Mouse (Mus musculus) CH12.LX (cell line): ENCODE results near the gene Mgam. TPM values are rescaled to one million over a fixed set of nuclear protein-coding genes. Genes with fewer than 3 reads are reported as not detected.
"Not testable (repeated sequence)": the region's sequence is repeated elsewhere in the genome, so short reads cannot be mapped to it uniquely, and the experiment has no call there.

Experiments used
- DNase-seq: peaks from one replicate; pipeline ENCODE4 v3.0.0-alpha.2; 2013; ENCODE audit errors: extremely low read depth
- H3K27ac ChIP-seq: 2 replicates; pipeline ENCODE4 v1.5.1; 2012; ENCODE audit warnings: low read depth, mild to moderate bottlenecking, control low read depth, moderate library complexity; ENCODE audit not compliant: insufficient read depth
- H3K27me3 ChIP-seq: replicated peaks from 2 replicates; pipeline ENCODE3; 2012; ENCODE audit warnings: inconsistent platforms
- H3K36me3 ChIP-seq, 2 experiments: replicated peaks in 1 of 2; 2 replicates each; pipeline versions ENCODE3 to v1.6.1; 2012; ENCODE audit warnings: inconsistent platforms in 1 of 2, low read length in 1 of 2, mild to moderate bottlenecking in 1 of 2, mixed read lengths in 1 of 2, moderate library complexity in 1 of 2; ENCODE audit not compliant: control insufficient read depth in 1 of 2, insufficient read depth in 1 of 2
- H3K4me1 ChIP-seq, 2 experiments: 2 replicates each; pipeline ENCODE4 v1.6.1; 2012; ENCODE audit warnings: inconsistent platforms in 1 of 2, moderate library complexity in 1 of 2; ENCODE audit not compliant: insufficient read depth in 2 of 2, control insufficient read depth in 1 of 2
- H3K4me2 ChIP-seq: 2 replicates; pipeline ENCODE4 v1.6.1; 2012; ENCODE audit warnings: low read depth, mild to moderate bottlenecking, control low read depth; ENCODE audit not compliant: poor library complexity, insufficient read depth, severe bottlenecking
- H3K4me3 ChIP-seq, 3 experiments: fragments of 150-350 bp in 1 of 3; sonication (generic) in 1 of 3; replicated peaks in 1 of 3; 2 replicates each; pipeline versions ENCODE3 to v1.5.1; 2011 to 2012; ENCODE audit warnings: low read depth in 2 of 3, low read length in 2 of 3, mild to moderate bottlenecking in 2 of 3, moderate library complexity in 2 of 3, control low read depth in 1 of 3, improper control_type of control experiment in 1 of 3, inconsistent platforms in 1 of 3, mixed read lengths in 1 of 3; ENCODE audit not compliant: poor library complexity in 1 of 3
- H3K79me2 ChIP-seq: replicated peaks from 2 replicates; pipeline ENCODE4 v1.6.1; 2012; ENCODE audit warnings: mild to moderate bottlenecking, moderate library complexity; ENCODE audit not compliant: control insufficient read depth, poor library complexity, insufficient read depth, severe bottlenecking; ENCODE audit errors: extremely low read depth
- H3K9ac ChIP-seq: 2 replicates; pipeline ENCODE4 v1.6.1; 2012; ENCODE audit warnings: low read depth, mild to moderate bottlenecking, control low read depth, moderate library complexity; ENCODE audit not compliant: insufficient read depth
- H3K9me3 ChIP-seq: replicated peaks from 2 replicates; pipeline ENCODE3; 2012; ENCODE audit warnings: low read length, inconsistent platforms, mixed read lengths
- BHLHE40 ChIP-seq: IDR thresholded peaks from 2 replicates; pipeline ENCODE4 v1.6.1; 2011; ENCODE audit warnings: mild to moderate bottlenecking, low read depth, low read length, improper control_type of control experiment
- CHD2 ChIP-seq: IDR thresholded peaks from 2 replicates; pipeline ENCODE4 v1.6.1; 2011; ENCODE audit warnings: low read length, improper control_type of control experiment
- EP300 ChIP-seq: IDR thresholded peaks from 2 replicates; pipeline ENCODE4 v1.6.1; 2011; ENCODE audit warnings: low read length, improper control_type of control experiment
- ETS1 ChIP-seq: conservative IDR thresholded peaks from 2 replicates; pipeline ENCODE4 v1.6.1; 2012; ENCODE audit warnings: low read depth, mild to moderate bottlenecking, inconsistent platforms, low read length, improper control_type of control experiment, moderate library complexity
- HCFC1 ChIP-seq: IDR thresholded peaks from 2 replicates; pipeline ENCODE4 v1.6.1; 2012; ENCODE audit warnings: low read depth, mild to moderate bottlenecking, inconsistent platforms, low read length, improper control_type of control experiment
- IRF4 ChIP-seq: IDR thresholded peaks from 2 replicates; pipeline ENCODE4 v1.6.1; 2014; ENCODE audit warnings: low read depth, mild to moderate bottlenecking, inconsistent platforms, low read length, improper control_type of control experiment
- MAZ ChIP-seq: IDR thresholded peaks from 2 replicates; pipeline ENCODE4 v1.6.1; 2012; ENCODE audit warnings: low read depth, mild to moderate bottlenecking, inconsistent platforms, low read length, improper control_type of control experiment, moderate library complexity
- MEF2A ChIP-seq: IDR thresholded peaks from 2 replicates; pipeline ENCODE4 v1.6.1; 2014; ENCODE audit warnings: low read depth, mild to moderate bottlenecking, inconsistent platforms, low read length, improper control_type of control experiment, borderline replicate concordance
- MXI1 ChIP-seq: IDR thresholded peaks from 2 replicates; pipeline ENCODE4 v1.6.1; 2011; ENCODE audit warnings: mild to moderate bottlenecking, low read depth, low read length, improper control_type of control experiment
- MYC ChIP-seq: IDR thresholded peaks from 2 replicates; pipeline ENCODE4 v1.6.1; 2011; ENCODE audit warnings: low read depth, mild to moderate bottlenecking, improper control_type of control experiment, low read length
- RCOR1 ChIP-seq: conservative IDR thresholded peaks from 2 replicates; pipeline ENCODE4 v1.6.1; 2012; ENCODE audit warnings: low read depth, mild to moderate bottlenecking, inconsistent platforms, low read length, improper control_type of control experiment
- SIN3A ChIP-seq: IDR thresholded peaks from 2 replicates; pipeline ENCODE4 v1.6.1; 2012; ENCODE audit warnings: low read length, improper control_type of control experiment, inconsistent platforms
- TBP ChIP-seq: conservative IDR thresholded peaks from 2 replicates; pipeline ENCODE4 v1.6.1; 2011; ENCODE audit warnings: low read depth, low read length, improper control_type of control experiment
- USF1 ChIP-seq: IDR thresholded peaks from 2 replicates; pipeline ENCODE4 v1.6.1; 2014; ENCODE audit warnings: low read depth, mild to moderate bottlenecking, inconsistent platforms, low read length, improper control_type of control experiment
- USF2 ChIP-seq: conservative IDR thresholded peaks from 2 replicates; pipeline ENCODE4 v1.6.1; 2011; ENCODE audit warnings: low read depth, low read length, improper control_type of control experiment
- ZC3H11A ChIP-seq: IDR thresholded peaks from 2 replicates; pipeline ENCODE4 v1.6.1; 2012; ENCODE audit warnings: low read depth, mild to moderate bottlenecking, inconsistent platforms, low read length, improper control_type of control experiment
- ZKSCAN1 ChIP-seq: IDR thresholded peaks from 2 replicates; pipeline ENCODE4 v1.6.1; 2012; ENCODE audit warnings: low read depth, inconsistent platforms, low read length, improper control_type of control experiment, borderline replicate concordance
- dilution Hi-C: fragments of 300-500 bp; cut with MboI; formaldehyde crosslinking; loops from 2 replicates; pipeline ENCODE4 v1.14.3; 2020; ENCODE audit warnings: low sequenced_read_pairs; ENCODE audit not compliant: extremely low pct_unique_long_range_greater_than_20kb, extremely low pct_ligation_motif_present
- in situ Hi-C: fragments of 300-500 bp; cut with MboI; formaldehyde crosslinking; loops from 3 replicates; pipeline ENCODE4 v1.14.3; 2019; ENCODE audit warnings: low sequenced_read_pairs, low pct_ligation_motif_present, low pct_unique_long_range_greater_than_20kb, mixed read lengths
- polyA plus RNA-seq: library from polyadenylated mRNA; unstranded; fragments of >175 nt; gene quantifications from 2 replicates; pipeline ENCODE4 v1.2.1, GENCODE M21; 2012; ENCODE audit warnings: low read depth; ENCODE audit not compliant: insufficient read length
- total RNA-seq, 2 experiments: library from RNA; depleted of rRNA; stranded (reverse); fragments of 300-350 nt in 1 of 2; fragments of >200 nt in 1 of 2; gene quantifications; 2 replicates each; pipeline ENCODE4 v1.2.3; 2012 to 2014

Gene Mgam
- total and polyA plus RNA-seq, 3 experiments = 0.06 TPM; not detected in 2

DNA sequence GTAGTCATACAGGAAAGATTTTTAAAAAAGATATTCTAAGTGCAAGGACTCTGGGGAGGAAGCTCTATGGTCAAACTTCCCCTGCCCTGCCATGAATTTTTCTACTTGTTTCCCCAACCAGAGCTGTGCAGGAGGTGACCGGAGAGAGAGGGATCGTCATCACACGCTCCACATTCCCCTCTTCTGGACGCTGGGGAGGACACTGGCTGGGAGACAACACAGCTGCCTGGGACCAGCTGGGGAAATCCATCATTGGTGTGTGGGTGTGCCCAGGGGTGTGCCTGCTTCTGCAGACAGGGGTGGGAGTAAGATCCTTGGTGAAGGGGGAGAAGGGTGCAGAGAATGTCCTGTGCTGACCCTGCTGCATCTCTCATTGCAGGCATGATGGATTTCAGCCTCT, 99.9 kb downstream of the Mgam start:
- H3K27ac ChIP-seq, H3K4me2 ChIP-seq, H3K4me1 ChIP-seq, dilution Hi-C loops, H3K9ac ChIP-seq, H3K4me3 ChIP-seq, DNase-seq, H3K27me3 ChIP-seq, H3K79me2 ChIP-seq, in situ Hi-C loops, H3K36me3 ChIP-seq, H3K9me3 ChIP-seq: not testable (repeated sequence)

DNA sequence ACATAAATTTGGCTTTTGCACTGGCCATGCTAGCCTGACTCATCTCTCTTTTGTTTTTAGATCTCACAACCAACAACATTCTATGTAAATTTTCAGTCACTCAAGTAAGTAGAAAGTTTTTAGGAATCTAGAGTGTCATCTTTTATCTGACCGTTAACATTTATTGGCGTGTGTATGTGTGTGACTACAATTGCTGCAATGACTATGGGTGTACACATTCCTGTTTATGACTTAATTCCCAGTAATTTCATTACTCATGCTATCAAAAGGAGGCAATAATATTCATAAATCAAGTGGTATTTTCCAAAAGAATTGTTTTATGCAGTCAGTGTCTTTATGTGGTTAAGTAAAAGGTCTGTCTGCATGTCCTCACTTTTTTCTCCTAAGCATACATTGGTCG, 110.9 kb downstream of the Mgam start:
- H3K27me3 ChIP-seq = no peaks in the 10 kb centered on the region
- in situ Hi-C loops = no loop called here
- TF ChIP-seq ETS1 = no peak
- TF ChIP-seq, all 38 proteins: peak for 0
- Histone ChIP-seq H3K4me3 (no peak overlapping the region), H3K9ac (no peak overlapping the region), H3K27ac (no peak overlapping the region), H3K79me2 (no peaks in the 10 kb centered on the region), H3K4me1 (no peaks in the 10 kb centered on the region), H3K4me2 (no peak overlapping the region), H3K9me3 (no peaks in the 10 kb centered on the region), H3K36me3 (no peaks in the 10 kb centered on the region)
- DNase-seq = no peak
- dilution Hi-C loops = no loop called here

DNA sequence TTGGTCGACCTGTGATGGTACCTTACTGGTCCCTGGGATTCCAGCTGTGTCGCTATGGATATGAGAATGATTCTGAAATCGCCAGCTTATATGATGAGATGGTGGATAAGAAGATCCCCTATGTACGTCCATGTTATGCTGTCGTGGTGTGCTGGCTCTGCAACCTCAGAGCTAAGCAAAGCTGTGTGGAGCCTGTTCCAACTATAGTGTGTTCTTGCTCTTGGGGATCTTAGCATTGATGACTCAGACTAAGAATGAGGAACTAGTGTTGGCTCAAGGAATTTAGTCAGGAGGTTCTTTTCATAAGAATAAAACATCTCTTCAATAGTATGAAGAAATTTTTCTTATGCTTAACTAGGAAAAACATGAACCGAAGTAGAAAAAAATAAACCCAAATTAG, 120.4 kb downstream of the Mgam start:
- H3K4me1 ChIP-seq, H3K79me2 ChIP-seq, DNase-seq, H3K36me3 ChIP-seq, H3K4me3 ChIP-seq, H3K9me3 ChIP-seq, dilution Hi-C loops, in situ Hi-C loops, H3K27me3 ChIP-seq, H3K27ac ChIP-seq, H3K4me2 ChIP-seq, H3K9ac ChIP-seq: not testable (repeated sequence)

DNA sequence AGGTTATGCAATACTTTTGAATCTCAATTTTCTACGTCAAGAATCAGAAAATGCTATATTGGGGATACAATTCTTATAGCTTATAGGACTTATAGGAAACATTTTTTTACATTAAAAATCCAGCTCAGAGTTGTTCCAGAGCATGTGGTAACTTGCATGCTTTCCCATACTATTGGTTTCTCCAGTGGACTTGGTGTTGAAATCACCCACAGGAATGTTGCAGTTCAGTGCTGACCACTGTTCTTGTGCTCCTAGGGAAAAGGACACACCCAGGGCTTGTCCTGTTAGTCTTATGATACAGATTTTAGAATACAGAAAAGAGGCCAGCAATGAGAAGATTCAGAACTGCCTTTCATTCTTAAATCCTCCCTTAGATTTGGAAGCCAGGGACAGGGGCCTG, 127.3 kb downstream of the Mgam start:
- no peak overlapping the region for H3K9ac ChIP-seq

DNA sequence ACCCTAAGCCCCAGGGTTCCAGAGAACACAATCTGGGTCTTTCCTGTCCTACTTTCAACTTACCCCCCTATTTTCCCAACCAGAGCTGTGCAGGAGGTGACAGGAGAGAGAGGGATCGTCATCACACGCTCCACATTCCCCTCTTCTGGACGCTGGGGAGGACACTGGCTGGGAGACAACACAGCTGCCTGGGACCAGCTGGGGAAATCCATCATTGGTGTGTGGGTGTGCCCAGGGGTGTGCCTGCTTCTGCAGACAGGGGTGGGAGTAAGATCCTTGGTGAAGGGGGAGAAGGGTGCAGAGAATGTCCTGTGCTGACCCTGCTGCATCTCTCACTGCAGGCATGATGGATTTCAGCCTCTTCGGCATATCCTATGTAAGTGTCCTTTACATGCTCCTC, 128.7 kb downstream of the Mgam start:
- DNase-seq, H3K27me3 ChIP-seq, in situ Hi-C loops, H3K4me3 ChIP-seq, H3K9me3 ChIP-seq, H3K4me2 ChIP-seq, H3K79me2 ChIP-seq, H3K9ac ChIP-seq, dilution Hi-C loops, H3K27ac ChIP-seq, H3K4me1 ChIP-seq, H3K36me3 ChIP-seq: not testable (repeated sequence)

More for the DNA sequence above, 127.3 kb downstream of the Mgam start:
- Histone ChIP-seq H3K4me3 (no peak overlapping the region), H3K4me2 (no peak overlapping the region), H3K4me1 (no peaks in the 10 kb centered on the region), H3K79me2 (no peaks in the 10 kb centered on the region), H3K27ac (no peak overlapping the region), H3K9me3 (no peaks in the 10 kb centered on the region), H3K27me3 (no peaks in the 10 kb centered on the region), H3K36me3 (no peaks in the 10 kb centered on the region)
- TF ChIP-seq TBP (no peak), CHD2 (no peak), USF1 (no peak), MAZ (no peak), MEF2A (no peak), MXI1 (no peak), BHLHE40 (no peak), HCFC1 (no peak), SIN3A (no peak), EP300 (no peak), MYC (no peak), ZKSCAN1 (no peak), USF2 (no peak), IRF4 (no peak), ZC3H11A (no peak), RCOR1 (no peak)
- no peak for DNase-seq
- dilution Hi-C loops (no loop called here), in situ Hi-C loops (no loop called here)
